Mouse (Mus musculus) heart, embryonic 14.5 days (tissue): ENCODE measurements around the gene Gm6268. TPM values are rescaled to one million over a fixed set of nuclear protein-coding genes. Genes with fewer than 3 reads are reported as not detected.

Experiments used
- ATAC-seq: fragments of 200-750 bp; cut with Nextera tagmentation; 2 replicates; pipeline ENCODE4 v1.8.0; 2017; ENCODE audit warnings: low read depth, moderate TSS enrichment; ENCODE audit not compliant: insufficient number of reproducible peaks, insufficient read depth, low FRiP score
- H3K27ac ChIP-seq, 2 experiments: fragments of 200-500 bp in 1 of 2; fragments of 300-500 bp in 1 of 2; sonication (generic) in 1 of 2; replicated peaks in 1 of 2; 2 replicates each; pipeline ENCODE4 v1.5.1; 2012 to 2014; ENCODE audit warnings: low read depth in 2 of 2, low read length in 2 of 2, control low read depth in 1 of 2, mild to moderate bottlenecking in 1 of 2, mixed read lengths in 1 of 2; ENCODE audit not compliant: control insufficient read depth in 1 of 2, insufficient read depth in 1 of 2
- H3K27me3 ChIP-seq: fragments of 300-500 bp; sonication (generic); 2 replicates; pipeline ENCODE4 v1.6.1; 2014; ENCODE audit warnings: mild to moderate bottlenecking, low read length, control low read depth; ENCODE audit not compliant: control insufficient read depth, insufficient read depth
- H3K36me3 ChIP-seq: fragments of 300-500 bp; sonication (generic); 2 replicates; pipeline ENCODE4 v1.6.1; 2014; ENCODE audit warnings: mild to moderate bottlenecking, control low read depth, low read length, mixed read lengths; ENCODE audit not compliant: control insufficient read depth, insufficient read depth
- H3K4me1 ChIP-seq, 2 experiments: fragments of 200-500 bp in 1 of 2; fragments of 300-500 bp in 1 of 2; sonication (generic) in 1 of 2; 2 replicates each; pipeline ENCODE4 v1.6.1; 2012 to 2014; ENCODE audit warnings: low read length in 2 of 2, control low read depth in 1 of 2, mixed read lengths in 1 of 2; ENCODE audit not compliant: control insufficient read depth in 2 of 2, insufficient read depth in 2 of 2
- H3K4me2 ChIP-seq: fragments of 300-500 bp; sonication (generic); 2 replicates; pipeline ENCODE4 v1.6.1; 2014; ENCODE audit warnings: mild to moderate bottlenecking, low read length
- H3K4me3 ChIP-seq, 2 experiments: fragments of 200-500 bp in 1 of 2; fragments of 300-500 bp in 1 of 2; sonication (generic) in 1 of 2; 2 replicates each; pipeline ENCODE4 v1.5.1; 2012 to 2014; ENCODE audit warnings: low read length in 2 of 2, mild to moderate bottlenecking in 2 of 2, control low read depth in 1 of 2, low read depth in 1 of 2, moderate library complexity in 1 of 2; ENCODE audit not compliant: control insufficient read depth in 1 of 2, insufficient read depth in 1 of 2
- H3K9ac ChIP-seq: fragments of 300-500 bp; sonication (generic); 2 replicates; pipeline ENCODE4 v1.6.1; 2014; ENCODE audit warnings: mild to moderate bottlenecking, low read length
- H3K9me3 ChIP-seq: fragments of 300-500 bp; sonication (generic); 2 replicates; pipeline ENCODE4 v1.6.1; 2016; ENCODE audit warnings: low read length, control low read depth; ENCODE audit not compliant: control insufficient read depth
- WGBS: fragments of 180-500 bp; shearing (Covaris S2); extraction: QIAGEN DNeasy Blood & Tissue Kit; methylation state at CpG from one replicate; pipeline ENCODE4 v1.1.7; 2014; 5-methylcytosine and 5-hydroxymethylcytosine counted together
- microRNA-seq: library from miRNA; unstranded; fragments of <30 nt; microRNA quantifications from one replicate; pipeline ENCODE4, GENCODE M21; 2016
- polyA plus RNA-seq: library from polyadenylated mRNA; unstranded; fragments of >200 nt; fragmentation: Nextera tagmentation; extraction: Ambion mirVana; gene quantifications from 2 replicates; pipeline ENCODE4 v1.2.1, GENCODE M21; 2014

Gm6268 gene
- polyA plus RNA-seq, 1 experiment from 2014 or later: not detected

DNA sequence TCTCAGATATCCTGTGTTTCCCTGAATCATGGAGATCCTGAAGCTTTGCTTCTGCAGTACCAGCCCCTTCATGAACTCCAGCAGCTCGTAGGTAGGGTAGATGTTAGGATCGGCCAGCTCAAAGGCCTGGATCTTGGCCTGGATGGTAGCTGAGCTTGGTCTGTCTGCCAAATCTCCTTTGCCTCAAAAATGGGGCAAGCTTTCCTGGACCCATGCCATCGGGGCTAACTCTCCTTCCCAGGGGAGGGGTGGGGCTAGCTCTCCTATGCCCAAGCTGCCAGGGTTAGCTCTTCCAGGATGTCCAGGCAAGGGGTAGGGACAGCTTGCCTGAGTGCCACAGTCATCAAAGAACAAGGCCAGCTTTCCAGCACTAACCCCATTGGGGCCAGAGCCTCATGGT, 18.1 kb downstream of the Gm6268 start:
- WGBS: 66% methylated on average over 3 of the region's 3 CpGs
- Histone ChIP-seq H3K36me3 (no peaks in the 10 kb centered on the region), H3K27me3 (no peaks in the 10 kb centered on the region), H3K9me3 (no peaks in the 10 kb centered on the region), H3K9ac (no peak overlapping the region), H3K27ac (no peak overlapping the region), H3K4me2 (no peak overlapping the region), H3K4me1 (no peaks in the 10 kb centered on the region), H3K4me3 (no peak overlapping the region)
- ATAC-seq: no peak

DNA sequence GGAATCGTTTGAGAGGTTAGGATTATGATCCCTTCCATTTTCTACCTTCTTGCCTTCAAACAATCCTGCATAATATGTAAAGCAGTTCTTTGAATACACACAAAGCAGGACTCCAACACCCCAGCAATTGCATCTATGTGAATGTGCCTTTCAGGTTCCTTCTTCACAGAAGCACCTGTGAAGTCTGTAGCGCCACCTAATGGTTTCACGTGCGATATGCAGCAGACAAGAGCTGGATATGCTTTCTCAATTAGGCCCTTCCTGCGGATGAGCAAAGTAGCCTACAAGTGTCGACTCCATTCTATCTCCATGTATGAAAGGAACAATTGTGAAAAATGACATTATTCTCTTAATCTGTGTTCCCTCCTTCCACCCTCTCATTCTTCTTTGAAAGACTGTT, 33.9 kb downstream of the Gm6268 start:
- no peak overlapping the region for H3K4me2 ChIP-seq
- ATAC-seq: no peak
- no peaks in the 10 kb centered on the region for H3K9me3 ChIP-seq
- WGBS: 44% methylated on average over 6 of the region's 6 CpGs
- no peaks in the 10 kb centered on the region for H3K27me3 ChIP-seq
- H3K36me3 ChIP-seq: no peaks in the 10 kb centered on the region
- no peaks in the 10 kb centered on the region for H3K4me1 ChIP-seq
- H3K27ac ChIP-seq: no peak overlapping the region
- no peak overlapping the region for H3K9ac ChIP-seq
- H3K4me3 ChIP-seq: no peak overlapping the region

DNA sequence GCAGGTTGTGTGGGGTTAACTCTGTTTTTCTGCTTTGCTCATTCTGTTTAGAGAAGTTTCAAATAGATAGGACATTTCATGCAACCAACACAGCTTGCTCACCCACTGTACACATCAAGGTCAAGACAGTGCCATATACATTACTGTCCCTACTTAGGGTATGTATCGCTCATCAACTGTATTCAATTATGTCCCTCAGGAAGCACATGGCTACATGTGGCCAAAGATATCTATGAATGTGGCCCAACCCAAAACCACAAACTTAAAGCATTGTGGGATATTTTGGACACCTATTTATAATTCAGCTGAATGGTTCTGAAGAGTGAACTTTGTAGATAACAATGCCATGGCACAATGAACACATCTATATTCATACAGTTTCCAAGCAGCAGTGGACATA, 36.9 kb downstream of the Gm6268 start:
- Histone ChIP-seq H3K27me3 (no peaks in the 10 kb centered on the region), H3K4me2 (no peak overlapping the region), H3K36me3 (no peaks in the 10 kb centered on the region), H3K27ac (no peak overlapping the region), H3K4me3 (no peak overlapping the region), H3K9me3 (no peaks in the 10 kb centered on the region), H3K9ac (no peak overlapping the region), H3K4me1 (no peaks in the 10 kb centered on the region)
- ATAC-seq: no peak
- WGBS: 85% methylated on average over 1 of the region's 1 CpGs

Small RNAs within 50 kb of the gene (microRNA-seq; reads per million reads assigned to microRNA genes)
- not detected for gene Gm44485

Other genes starting within 250 kb of the Gm6268 start
- 4.4 and 4.6 TPM in 2 replicates for gene Zcchc12, start 205.4 kb upstream of the Gm6268 start, polyA plus RNA-seq
- 0.28 and 0.70 TPM in 2 replicates for gene Lonrf3, start 72.9 kb upstream of the Gm6268 start, polyA plus RNA-seq
- gene Gm14569, start 90.5 kb downstream of the Gm6268 start, polyA plus RNA-seq: not detected in 2 replicates
- gene Pgrmc1, start 196.9 kb downstream of the Gm6268 start, polyA plus RNA-seq: 125 and 131 TPM in 2 replicates
- gene Akap17b, start 244.1 kb downstream of the Gm6268 start, polyA plus RNA-seq: 1.5 and 2.0 TPM in 2 replicates